Mouse (Mus musculus): ENCODE data around the gene Pard3b.

The Pard3b gene

DNA sequence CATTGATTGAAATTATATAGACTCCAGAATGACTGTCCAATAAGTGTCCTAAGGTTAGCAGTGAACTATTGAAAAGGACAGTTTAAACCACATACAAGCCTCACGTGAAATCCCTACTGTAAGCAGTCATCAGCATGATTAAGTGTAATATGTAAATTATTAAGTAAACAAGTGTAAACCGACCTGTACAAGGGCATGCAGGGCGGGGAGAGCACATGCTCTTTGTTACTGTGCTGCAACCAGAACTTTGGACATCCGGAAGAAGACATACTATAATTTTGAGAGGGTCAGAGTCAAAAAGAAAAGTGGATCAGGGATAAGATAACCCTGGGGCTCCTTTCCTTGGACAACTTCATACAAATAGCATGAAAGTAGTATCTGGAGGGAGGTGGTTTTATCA, 749.4 kb downstream of the Pard3b start:
- no peak for DNase-seq (ENCODE audit: low spot score)

- no peak for DNase-seq (ENCODE audit: low spot score)
Measured at GRCm38 (mm10) chr1:62392863-62393262, 754.2 kb downstream of the Pard3b start.

- DNase-seq (ENCODE audit: low spot score): no peak
Measured at GRCm38 (mm10) chr1:62394555-62394954, 755.9 kb downstream of the Pard3b start.

- DNase-seq (ENCODE audit: low spot score): no peak
Measured at GRCm38 (mm10) chr1:62398261-62398660, 759.6 kb downstream of the Pard3b start.

- no peak for DNase-seq (ENCODE audit: low spot score)
Measured at GRCm38 (mm10) chr1:62398738-62399137, 760.1 kb downstream of the Pard3b start.

- no peak for DNase-seq (ENCODE audit: low spot score)
Measured at GRCm38 (mm10) chr1:62405061-62405460, 766.4 kb downstream of the Pard3b start.

DNA sequence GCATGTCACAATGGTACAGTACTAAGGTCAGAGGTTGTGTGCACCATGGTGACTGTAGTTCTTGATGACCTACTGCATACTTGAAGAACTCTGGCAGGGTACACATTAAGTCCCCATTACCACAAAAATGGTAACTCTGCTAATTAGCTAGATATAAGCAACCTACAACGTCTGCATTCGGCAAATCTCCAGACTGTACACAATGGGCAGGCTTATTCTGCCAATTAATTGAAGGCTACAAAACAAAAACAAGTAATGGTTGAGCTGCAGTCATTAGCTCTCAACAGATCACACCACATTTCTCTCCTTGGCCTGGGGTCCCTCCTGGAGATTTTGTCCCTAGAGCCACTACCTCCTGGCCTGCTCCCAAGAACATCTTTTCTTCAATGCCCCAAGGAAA, 772.7 kb downstream of the Pard3b start:
- no peak for DNase-seq (ENCODE audit: low spot score)

DNA sequence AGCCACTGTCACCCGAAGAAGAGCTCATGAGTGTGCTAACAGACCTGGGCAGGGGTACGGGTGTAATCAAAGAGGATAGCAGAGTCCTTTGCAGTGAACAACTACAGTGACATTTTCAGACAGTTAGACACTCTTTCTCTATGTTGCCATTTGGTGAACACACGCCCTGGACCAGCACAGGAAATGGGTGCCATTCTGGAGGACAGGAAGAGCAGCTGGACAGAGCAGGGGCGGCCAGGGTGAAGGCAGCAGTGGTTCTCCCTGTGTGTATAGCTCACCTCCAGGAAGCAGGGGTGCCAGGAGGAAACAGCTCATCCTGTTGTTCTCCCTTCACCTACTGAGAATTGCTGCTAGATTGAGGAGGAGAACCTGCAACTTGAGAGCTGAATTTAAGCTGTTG, 773.4 kb downstream of the Pard3b start:
- no peak for DNase-seq (ENCODE audit: low spot score)

GRCm38 (mm10) chr1:62412988-62413387, 774.4 kb downstream of the Pard3b start:
- no peak for DNase-seq (ENCODE audit: low spot score)

- DNase-seq (ENCODE audit: low spot score): no peak
Measured at GRCm38 (mm10) chr1:62414521-62414920, 775.9 kb downstream of the Pard3b start.

DNA sequence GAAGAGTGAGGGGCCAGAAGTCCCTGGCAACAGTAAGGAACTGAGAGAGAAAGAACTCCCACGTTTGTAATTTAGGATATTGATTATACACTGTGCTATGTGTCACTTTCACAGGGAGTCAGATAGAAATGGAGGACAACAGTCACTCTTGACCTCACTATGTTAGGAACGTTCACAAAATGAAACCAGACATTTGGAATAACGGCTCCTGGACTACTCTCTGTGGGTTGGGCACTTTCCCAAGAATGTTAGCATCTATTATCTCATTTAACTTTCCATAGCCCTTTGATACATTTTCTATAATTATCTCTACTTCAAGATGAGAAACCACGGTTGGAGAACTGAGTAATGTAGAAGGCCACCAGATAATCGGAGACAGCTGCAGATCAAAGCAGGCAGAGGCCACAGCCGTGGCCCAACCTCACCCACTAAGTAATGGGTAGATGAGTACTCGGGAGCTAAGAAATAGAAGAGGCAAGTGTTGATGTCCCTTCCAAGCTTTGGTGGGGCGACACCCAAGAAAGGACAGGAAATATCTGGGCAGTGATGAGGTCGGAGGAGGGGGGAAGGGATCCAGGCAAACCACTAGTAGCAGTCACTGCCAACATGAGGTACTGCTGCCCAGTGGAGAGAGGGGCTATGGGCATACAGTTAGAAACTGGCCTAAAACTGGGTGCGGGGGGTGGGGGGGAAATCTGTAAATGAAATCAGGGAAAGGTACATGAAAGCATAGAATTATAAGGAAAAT, 778.2 kb downstream of the Pard3b start:
- DNase-seq (ENCODE audit: low spot score): no peak

- DNase-seq (ENCODE audit: low spot score): no peak
Measured at GRCm38 (mm10) chr1:62422896-62423650, 784.4 kb downstream of the Pard3b start.

DNA sequence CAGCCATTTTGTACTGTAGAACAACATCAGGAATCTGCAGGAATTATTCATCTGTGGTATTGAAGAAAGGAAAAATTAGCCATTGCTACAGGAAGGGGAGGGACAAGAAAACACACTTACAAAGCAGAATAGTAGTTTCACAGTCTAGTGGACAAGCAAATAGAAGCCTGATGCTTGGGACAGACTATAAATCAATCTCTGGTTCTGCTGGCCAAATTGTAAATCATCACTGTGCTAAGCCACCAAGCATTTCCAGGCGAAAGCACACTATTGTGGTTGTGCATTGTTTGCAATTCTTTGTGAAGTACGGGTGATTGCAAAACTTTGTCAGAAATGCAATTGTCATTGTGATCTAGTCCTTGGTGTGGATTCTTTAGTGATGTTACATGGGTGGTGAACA, 786.7 kb downstream of the Pard3b start:
- DNase-seq (ENCODE audit: low spot score): no peak

GRCm38 (mm10) chr1:62428736-62429135, 790.1 kb downstream of the Pard3b start:
- DNase-seq (ENCODE audit: low spot score): no peak

DNA sequence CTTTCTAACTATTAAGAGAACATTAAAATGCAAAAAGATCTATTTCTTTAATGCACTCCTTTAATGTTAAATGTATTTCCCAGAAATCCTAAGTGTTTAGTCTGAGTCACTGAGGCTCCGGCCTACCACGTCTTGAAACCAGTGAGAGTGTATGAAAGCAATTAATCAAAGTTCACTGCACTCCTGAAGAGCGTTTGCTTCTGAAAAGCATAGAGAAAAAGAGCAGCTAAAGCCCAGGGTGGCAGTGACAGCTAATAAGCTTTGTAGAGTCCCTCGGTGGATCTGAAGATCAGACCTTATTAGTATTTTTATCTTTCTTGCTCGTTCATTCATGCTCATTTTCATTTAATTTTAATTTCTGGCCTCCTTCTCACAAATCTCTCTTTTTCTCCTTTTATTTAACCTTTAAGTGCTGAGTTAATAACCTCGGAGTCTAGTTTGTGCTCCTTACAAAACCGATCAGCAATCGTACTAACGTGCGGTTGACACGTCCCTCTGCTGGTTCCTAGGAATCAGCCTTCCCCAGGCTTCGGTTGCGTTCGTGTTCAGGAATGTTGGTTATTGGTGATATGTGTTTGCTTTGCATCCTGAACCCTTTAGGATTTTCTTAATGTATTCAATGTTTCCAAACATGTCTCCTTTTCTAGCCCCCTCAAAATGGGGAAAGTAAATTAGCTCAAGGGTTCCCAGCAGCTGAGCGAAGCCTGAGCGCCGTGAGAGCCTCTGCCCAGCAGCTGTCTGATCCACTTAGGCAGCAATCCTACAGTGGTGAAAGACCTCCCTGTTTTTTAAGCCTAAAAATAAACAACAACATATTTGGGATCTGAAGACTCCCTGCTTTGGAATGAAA, 790.9 kb downstream of the Pard3b start:
- DNase-seq (ENCODE audit: low spot score): no peak

DNA sequence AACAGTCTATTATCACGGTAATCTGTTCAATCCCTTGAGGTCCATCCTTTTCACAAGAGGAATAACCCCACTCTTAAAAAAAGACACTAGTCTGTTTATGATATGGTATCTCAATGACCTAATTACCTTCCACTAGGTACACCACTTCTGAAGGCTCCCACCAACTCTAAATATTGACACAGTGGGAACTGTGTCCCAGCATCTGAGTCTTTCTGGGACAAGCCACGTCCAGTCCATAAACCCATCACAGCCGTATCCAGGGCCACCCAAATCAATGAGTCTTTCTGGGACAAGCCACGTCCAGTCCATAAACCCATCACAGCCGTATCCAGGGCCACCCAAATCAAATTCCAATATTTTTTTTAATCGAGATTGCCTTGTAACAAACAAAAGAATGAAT, 792.4 kb downstream of the Pard3b start:
- DNase-seq (ENCODE audit: low spot score): no peak

DNA sequence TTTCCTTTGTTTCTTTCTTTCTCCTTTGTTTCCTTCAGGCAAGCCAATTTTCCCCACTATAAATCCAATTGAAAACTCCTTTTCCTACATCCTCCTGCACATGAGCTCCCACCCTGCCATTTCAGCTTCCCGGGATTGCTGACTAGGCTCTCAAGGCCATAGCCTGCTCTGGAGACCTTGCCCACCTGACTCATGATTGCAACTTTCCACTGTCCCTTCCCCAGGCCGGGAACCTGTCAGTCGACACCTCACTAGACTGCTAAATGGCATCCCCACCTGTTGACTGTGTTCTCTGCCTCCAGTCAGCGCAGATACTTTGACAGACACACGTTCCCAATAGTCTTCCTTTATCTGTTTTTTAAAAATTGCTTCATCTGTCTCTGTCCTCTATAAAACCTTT, 795.3 kb downstream of the Pard3b start:
- DNase-seq (ENCODE audit: low spot score): no peak

DNA sequence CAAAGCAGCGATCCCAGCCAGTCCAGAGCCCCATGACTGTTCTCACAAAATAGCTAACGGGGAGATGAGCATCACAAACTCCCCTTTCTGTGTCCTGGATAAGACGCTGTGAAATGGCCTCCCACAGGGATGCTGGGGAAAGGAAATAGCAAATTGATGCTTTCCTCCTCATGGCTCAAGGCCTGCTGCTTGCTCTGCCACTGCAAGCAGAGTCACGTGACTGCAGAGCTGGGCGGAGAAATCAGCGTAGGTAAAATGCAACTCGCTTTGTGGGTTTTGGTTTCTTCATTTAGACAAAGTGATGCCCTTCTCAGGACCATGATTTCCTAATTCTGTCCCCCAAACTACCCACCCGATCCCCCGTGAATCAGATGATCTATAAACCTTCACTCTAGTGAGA, 797.2 kb downstream of the Pard3b start:
- DNase-seq (ENCODE audit: low spot score): no peak

DNA sequence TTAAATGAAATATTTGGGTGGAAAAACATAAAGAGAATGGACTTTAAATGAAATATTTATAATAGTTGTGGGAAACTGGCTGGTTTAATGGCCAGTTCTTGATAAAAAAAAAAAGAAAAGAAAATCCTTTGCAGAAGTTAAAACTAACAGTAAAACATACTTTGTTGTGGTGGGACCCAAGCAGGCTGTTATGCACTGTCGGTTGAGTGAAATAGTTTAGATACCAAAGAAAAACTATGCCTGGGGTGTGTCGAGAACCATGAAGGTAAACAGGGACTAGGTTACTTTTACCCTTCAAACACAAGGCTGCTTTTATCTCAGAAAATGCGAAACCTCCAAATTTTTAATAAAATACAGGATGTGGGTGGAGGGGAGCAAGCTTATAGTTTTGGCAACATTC, 797.7 kb downstream of the Pard3b start:
- no peak for DNase-seq (ENCODE audit: low spot score)

DNA sequence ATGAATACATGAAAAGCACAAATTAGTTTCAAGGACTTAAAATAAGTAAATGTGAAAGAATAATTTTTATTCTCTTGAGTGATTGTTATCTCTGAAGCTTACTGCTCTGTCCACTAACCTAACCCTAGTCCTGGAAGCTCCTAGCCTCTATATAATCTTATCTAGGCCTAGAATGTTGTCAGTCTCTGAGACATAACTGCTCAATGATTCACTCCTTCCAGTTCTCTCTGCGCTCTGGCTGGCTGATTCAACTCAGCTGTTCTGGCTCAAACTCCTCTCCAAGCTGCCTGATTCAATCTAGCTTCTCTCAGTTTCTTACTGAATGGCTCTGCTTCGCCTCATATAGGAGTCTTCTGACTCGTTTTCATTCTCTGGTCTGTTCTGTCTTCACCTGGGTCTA, 798.9 kb downstream of the Pard3b start:
- no peak for DNase-seq (ENCODE audit: low spot score)

- DNase-seq (ENCODE audit: low spot score): no peak
Measured at GRCm38 (mm10) chr1:62444406-62444805, 805.8 kb downstream of the Pard3b start.

GRCm38 (mm10) chr1:62446818-62447217, 808.2 kb downstream of the Pard3b start:
- no peak for DNase-seq (ENCODE audit: low spot score)

Data from spleen, adult 12 weeks (tissue).